Mouse (Mus musculus): ENCODE measurements around the gene Arnt. TPM values are rescaled to one million over a fixed set of nuclear protein-coding genes. Genes with fewer than 3 reads are reported as not detected.
A peak's percentile ranks its signal among the peaks of the same experiment; 100 is the strongest.

Arnt gene
- total RNA-seq (2012; rRNA removed): 25.1 and 28.8 TPM in 2 replicates

- TF ChIP-seq MAFK (IDR thresholded peaks at IDR 0.05; ENCODE audit: insufficient read depth, low read depth, low read length) (no peak), ZC3H11A (IDR thresholded peaks at IDR 0.05; ENCODE audit: borderline replicate concordance, low read depth, low read length) (no peak), CHD2 (IDR thresholded peaks at IDR 0.05; ENCODE audit: low read depth, low read length) (no peak), ZNF384 (IDR thresholded peaks at IDR 0.05; ENCODE audit: low read depth, low read length) (no peak), HCFC1 (IDR thresholded peaks at IDR 0.05; ENCODE audit: borderline replicate concordance, insufficient read depth, low read length) (peak; percentile 41; the same call in 1 of the 2 replicates)
- Histone ChIP-seq H3K9me3 (ENCODE audit: control insufficient read depth, insufficient read depth, low read depth, low read length) (no peaks in the 10 kb centered on the region), H3K9ac (ENCODE audit: insufficient read depth, low read depth, low read length, poor library complexity, severe bottlenecking) (peak within 1 kb of the TSS; percentile 93), H3K4me1 (ENCODE audit: control insufficient read depth in 2 of 2, insufficient read depth in 2 of 2, low read length in 2 of 2, poor library complexity in 1 of 2) (peaks cover 0 to 4% of the 10 kb centered on the region in 2 experiments; a peak in 2 of 4 replicates), H3K27ac (ENCODE audit: insufficient read depth, low read depth, low read length, poor library complexity, severe bottlenecking) (peak within 1 kb of the TSS; percentile 73), H3K36me3 (ENCODE audit: control insufficient read depth, insufficient read depth, low read length, poor library complexity, severe bottlenecking) (peaks cover 4% of the 10 kb centered on the region), H3K4me3 (ENCODE audit: insufficient read depth in 1 of 2, low read depth in 1 of 2, low read length in 2 of 2, poor library complexity in 1 of 2, severe bottlenecking in 1 of 2) (peak within 1 kb of the TSS; percentile 82 to 85)
- peak; percentile 95 for DNase-seq (ENCODE audit: low read depth, low spot score)
- in situ Hi-C loops (cut with MboI; ENCODE audit: low sequenced_read_pairs in 2 of 2, unreplicated experiment in 2 of 2): no loop called here
These were observed at the start of gene Arnt for GRCm38 (mm10) chr3:95434136-95434982. Gene Arnt (plus strand): TSS chr3:95434388.

DNA sequence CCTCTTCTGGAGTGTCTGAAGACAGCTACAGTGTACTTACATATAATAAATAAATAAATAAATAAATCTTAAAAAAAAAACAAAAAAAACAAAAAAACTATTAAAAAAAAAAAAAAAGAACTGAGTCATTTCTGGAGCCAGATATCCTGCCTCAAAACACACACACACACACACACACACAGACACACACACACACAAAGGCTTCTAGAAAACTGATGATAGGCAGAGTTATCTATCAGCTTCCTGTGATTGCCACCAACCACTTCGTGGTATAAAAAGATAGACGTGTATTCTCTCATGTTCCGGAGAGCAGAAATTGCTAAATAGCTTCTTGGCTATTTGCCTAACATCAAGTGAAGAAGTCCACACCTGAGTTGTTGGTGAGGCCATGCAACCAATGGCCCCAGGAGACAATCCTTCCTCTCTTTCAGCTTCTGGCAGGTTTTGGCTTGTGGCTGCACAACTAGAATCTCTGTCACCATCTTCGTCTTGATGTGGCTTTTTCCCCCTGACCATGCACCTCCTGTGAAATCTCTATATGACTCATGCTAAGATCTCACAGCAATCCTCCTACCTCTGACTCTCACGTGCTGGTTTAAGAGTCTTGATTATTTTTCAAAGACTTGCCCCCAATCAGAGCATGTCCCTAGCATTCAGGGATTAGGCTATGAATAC, 48.6 kb upstream of the Arnt start:
- no peaks in the 10 kb centered on the region for H3K9me3 ChIP-seq (ENCODE audit: control insufficient read depth, insufficient read depth, low read depth, low read length)
- no peak for TF ChIP-seq ZNF384 (IDR thresholded peaks at IDR 0.05; ENCODE audit: low read depth, low read length)
- no peak for TF ChIP-seq MAFK (IDR thresholded peaks at IDR 0.05; ENCODE audit: insufficient read depth, low read depth, low read length)
- TF ChIP-seq ZC3H11A (IDR thresholded peaks at IDR 0.05; ENCODE audit: borderline replicate concordance, low read depth, low read length): no peak
- no peak for TF ChIP-seq CHD2 (IDR thresholded peaks at IDR 0.05; ENCODE audit: low read depth, low read length)
- no peak for TF ChIP-seq HCFC1 (IDR thresholded peaks at IDR 0.05; ENCODE audit: borderline replicate concordance, insufficient read depth, low read length)
- no peak overlapping the region for H3K4me3 ChIP-seq (ENCODE audit: insufficient read depth in 1 of 2, low read depth in 1 of 2, low read length in 2 of 2, poor library complexity in 1 of 2, severe bottlenecking in 1 of 2)
- no peaks in the 10 kb centered on the region for H3K36me3 ChIP-seq (ENCODE audit: control insufficient read depth, insufficient read depth, low read length, poor library complexity, severe bottlenecking)
- H3K27ac ChIP-seq (ENCODE audit: insufficient read depth, low read depth, low read length, poor library complexity, severe bottlenecking): no peak overlapping the region
- H3K4me1 ChIP-seq (ENCODE audit: control insufficient read depth in 2 of 2, insufficient read depth in 2 of 2, low read length in 2 of 2, poor library complexity in 1 of 2): no peaks in the 10 kb centered on the region
- in situ Hi-C loops (cut with MboI; ENCODE audit: low sequenced_read_pairs in 2 of 2, unreplicated experiment in 2 of 2): no loop called here
- DNase-seq (ENCODE audit: low read depth, low spot score): no peak
- no peak overlapping the region for H3K9ac ChIP-seq (ENCODE audit: insufficient read depth, low read depth, low read length, poor library complexity, severe bottlenecking)

DNA sequence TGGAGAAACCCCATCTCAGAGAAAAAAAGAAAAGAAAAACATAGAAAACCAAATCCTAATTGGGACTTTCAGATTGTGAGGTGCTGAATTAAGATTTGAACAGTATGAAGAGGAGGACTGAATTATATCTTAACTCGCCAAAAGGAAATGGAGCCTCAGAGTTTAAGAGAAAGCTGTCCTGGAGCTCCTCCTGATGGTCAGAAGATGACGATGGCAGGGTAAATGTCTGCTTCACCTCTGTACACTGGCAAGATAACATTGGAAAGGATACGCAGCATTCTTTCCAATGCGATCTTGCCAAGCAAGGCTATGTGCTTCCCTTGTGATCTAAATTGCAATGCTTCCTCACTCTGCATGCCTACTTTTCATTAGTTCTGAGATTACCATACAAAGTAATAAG, 39.8 kb upstream of the Arnt start:
- H3K36me3 ChIP-seq (ENCODE audit: control insufficient read depth, insufficient read depth, low read length, poor library complexity, severe bottlenecking): no peaks in the 10 kb centered on the region
- H3K9ac ChIP-seq (ENCODE audit: insufficient read depth, low read depth, low read length, poor library complexity, severe bottlenecking): no peak overlapping the region
- no peak overlapping the region for H3K4me3 ChIP-seq (ENCODE audit: insufficient read depth in 1 of 2, low read depth in 1 of 2, low read length in 2 of 2, poor library complexity in 1 of 2, severe bottlenecking in 1 of 2)
- in situ Hi-C loops (cut with MboI; ENCODE audit: low sequenced_read_pairs in 2 of 2, unreplicated experiment in 2 of 2): no loop called here
- TF ChIP-seq MAFK (IDR thresholded peaks at IDR 0.05; ENCODE audit: insufficient read depth, low read depth, low read length): no peak
- no peak for TF ChIP-seq ZC3H11A (IDR thresholded peaks at IDR 0.05; ENCODE audit: borderline replicate concordance, low read depth, low read length)
- no peak for TF ChIP-seq CHD2 (IDR thresholded peaks at IDR 0.05; ENCODE audit: low read depth, low read length)
- TF ChIP-seq ZNF384 (IDR thresholded peaks at IDR 0.05; ENCODE audit: low read depth, low read length): no peak
- TF ChIP-seq HCFC1 (IDR thresholded peaks at IDR 0.05; ENCODE audit: borderline replicate concordance, insufficient read depth, low read length): no peak
- no peak overlapping the region for H3K27ac ChIP-seq (ENCODE audit: insufficient read depth, low read depth, low read length, poor library complexity, severe bottlenecking)
- no peaks in the 10 kb centered on the region for H3K9me3 ChIP-seq (ENCODE audit: control insufficient read depth, insufficient read depth, low read depth, low read length)
- DNase-seq (ENCODE audit: low read depth, low spot score): peak; percentile 28
- H3K4me1 ChIP-seq (ENCODE audit: control insufficient read depth in 2 of 2, insufficient read depth in 2 of 2, low read length in 2 of 2, poor library complexity in 1 of 2): no peaks in the 10 kb centered on the region

DNA sequence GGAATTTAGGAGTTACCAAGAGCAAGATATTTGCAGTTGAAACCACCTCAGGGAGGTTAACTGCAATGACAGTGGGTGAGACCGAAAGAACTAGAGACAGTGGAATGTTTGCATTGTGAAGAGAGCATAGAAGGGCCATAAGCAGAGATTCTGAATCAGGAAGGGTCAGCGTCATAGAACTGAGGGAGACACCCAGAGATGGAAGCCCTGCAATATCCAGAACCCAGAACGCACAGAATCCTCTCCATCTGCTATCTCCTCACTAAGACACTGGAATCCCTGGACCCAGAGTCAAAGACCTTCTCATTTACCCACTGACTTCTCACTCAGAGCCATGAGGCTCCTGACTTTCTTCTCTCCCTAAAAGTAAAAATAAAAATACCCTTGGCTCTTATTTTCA, 31.4 kb upstream of the Arnt start, which contains the start of gene 4930558C23Rik:
Gene 4930558C23Rik, minus strand, starts transcription at position 101 of the 400 bp plus-strand sequence.
- no peak for DNase-seq (ENCODE audit: low read depth, low spot score)
- in situ Hi-C loops (cut with MboI; ENCODE audit: low sequenced_read_pairs in 2 of 2, unreplicated experiment in 2 of 2): no loop called here
- H3K9ac ChIP-seq (ENCODE audit: insufficient read depth, low read depth, low read length, poor library complexity, severe bottlenecking): no peak within 1 kb of the TSS
- H3K27ac ChIP-seq (ENCODE audit: insufficient read depth, low read depth, low read length, poor library complexity, severe bottlenecking): no peak within 1 kb of the TSS
- no peaks in the 10 kb centered on the region for H3K36me3 ChIP-seq (ENCODE audit: control insufficient read depth, insufficient read depth, low read length, poor library complexity, severe bottlenecking)
- TF ChIP-seq CHD2 (IDR thresholded peaks at IDR 0.05; ENCODE audit: low read depth, low read length) (no peak), ZC3H11A (IDR thresholded peaks at IDR 0.05; ENCODE audit: borderline replicate concordance, low read depth, low read length) (no peak), ZNF384 (IDR thresholded peaks at IDR 0.05; ENCODE audit: low read depth, low read length) (no peak), MAFK (IDR thresholded peaks at IDR 0.05; ENCODE audit: insufficient read depth, low read depth, low read length) (no peak), HCFC1 (IDR thresholded peaks at IDR 0.05; ENCODE audit: borderline replicate concordance, insufficient read depth, low read length) (no peak)
- H3K4me3 ChIP-seq (ENCODE audit: insufficient read depth in 1 of 2, low read depth in 1 of 2, low read length in 2 of 2, poor library complexity in 1 of 2, severe bottlenecking in 1 of 2): no peak within 1 kb of the TSS
- H3K9me3 ChIP-seq (ENCODE audit: control insufficient read depth, insufficient read depth, low read depth, low read length): no peaks in the 10 kb centered on the region
- no peaks in the 10 kb centered on the region for H3K4me1 ChIP-seq (ENCODE audit: control insufficient read depth in 2 of 2, insufficient read depth in 2 of 2, low read length in 2 of 2, poor library complexity in 1 of 2)

Measured in ES-E14 (cell line).